Mouse (Mus musculus) C2C12 (cell line): ENCODE measurements around the gene Yjefn3.

Source experiments
- CTCF ChIP-seq: IDR thresholded peaks from one replicate; pipeline ENCODE4 v1.5.1; 2011; ENCODE audit not compliant: control insufficient read depth, insufficient read depth, insufficient read length
- FOSL1 ChIP-seq: IDR thresholded peaks from one replicate; pipeline ENCODE4 v1.8.0; 2011; ENCODE audit warnings: mild to moderate bottlenecking, low read length; ENCODE audit not compliant: poor library complexity, insufficient read depth, severe bottlenecking
- MAX ChIP-seq: IDR thresholded peaks from one replicate; pipeline ENCODE4 v1.6.1; 2011; ENCODE audit warnings: mild to moderate bottlenecking, control low read depth
- MYOD1 ChIP-seq: IDR thresholded peaks from one replicate; pipeline ENCODE4 v1.6.1; 2011; ENCODE audit warnings: low read depth; ENCODE audit not compliant: control insufficient read depth, insufficient read length
- MYOG ChIP-seq: IDR thresholded peaks from one replicate; pipeline ENCODE4 v1.6.1; 2011; ENCODE audit not compliant: control insufficient read depth, insufficient read length; ENCODE audit errors: extremely low read depth
- USF1 ChIP-seq: IDR thresholded peaks from one replicate; pipeline ENCODE4 v1.6.1; 2011; ENCODE audit warnings: low read depth, mild to moderate bottlenecking, control low read depth, moderate library complexity

- TF ChIP-seq CTCF (no peak), MYOG (no peak), MYOD1 (no peak), MAX (no peak), FOSL1 (no peak), USF1 (no peak)
Measured at GRCm38 (mm10) chr8:69864180-69864579, 38.3 kb downstream of the Yjefn3 start.
